Mouse (Mus musculus) heart, embryonic 11.5 days (tissue): Measurements from ENCODE around the gene Mindy4b-ps. TPM values are rescaled to one million over a fixed set of nuclear protein-coding genes. Genes with fewer than 3 reads are reported as not detected.

Experiments used
- ATAC-seq: fragments of 200-750 bp; cut with Nextera tagmentation; replicated peaks from 2 replicates; pipeline ENCODE4 v1.8.0; 2017; ENCODE audit warnings: moderate library complexity; ENCODE audit not compliant: insufficient number of reproducible peaks, low FRiP score, low TSS enrichment
- H3K27ac ChIP-seq: fragments of 300-500 bp; sonication (generic); 2 replicates; pipeline ENCODE4 v1.5.1; 2014; ENCODE audit warnings: mild to moderate bottlenecking, low read depth, low read length
- H3K27me3 ChIP-seq: fragments of 300-500 bp; sonication (generic); 2 replicates; pipeline ENCODE4 v1.6.1; 2014; ENCODE audit warnings: mild to moderate bottlenecking, low read length, mixed read lengths; ENCODE audit not compliant: control insufficient read depth, insufficient read depth
- H3K36me3 ChIP-seq: fragments of 300-500 bp; sonication (generic); 2 replicates; pipeline ENCODE4 v1.6.1; 2014; ENCODE audit warnings: mild to moderate bottlenecking, low read length, moderate library complexity, mixed read lengths; ENCODE audit not compliant: control insufficient read depth, insufficient read depth
- H3K4me1 ChIP-seq: fragments of 300-500 bp; sonication (generic); 2 replicates; pipeline ENCODE4 v1.6.1; 2014; ENCODE audit warnings: low read length; ENCODE audit not compliant: control insufficient read depth, insufficient read depth
- H3K4me2 ChIP-seq: fragments of 300-500 bp; sonication (generic); 2 replicates; pipeline ENCODE4 v1.6.1; 2014; ENCODE audit warnings: mild to moderate bottlenecking, moderate library complexity
- H3K4me3 ChIP-seq: fragments of 300-500 bp; sonication (generic); 2 replicates; pipeline ENCODE4 v1.5.1; 2014; ENCODE audit warnings: low read depth, low read length
- H3K9ac ChIP-seq: fragments of 300-500 bp; sonication (generic); 2 replicates; pipeline ENCODE4 v1.6.1; 2014; ENCODE audit warnings: mild to moderate bottlenecking, low read depth, low read length, moderate library complexity
- H3K9me3 ChIP-seq: fragments of 300-500 bp; sonication (generic); replicated peaks from 2 replicates; pipeline ENCODE4 v1.6.1; 2016; ENCODE audit warnings: low read length; ENCODE audit not compliant: control insufficient read depth
- WGBS: fragments of 180-500 bp; shearing (Covaris S2); extraction: QIAGEN DNeasy Blood & Tissue Kit; methylation state at CpG from one replicate; pipeline ENCODE4 v1.1.7; 2014; ENCODE audit not compliant: insufficient replicate concordance; 5-methylcytosine and 5-hydroxymethylcytosine counted together
- polyA plus RNA-seq: library from polyadenylated mRNA; unstranded; fragments of >200 nt; fragmentation: Nextera tagmentation; extraction: Ambion mirVana; gene quantifications from 2 replicates; pipeline ENCODE4 v1.2.1, GENCODE M21; 2014

Mindy4b-ps gene
- polyA plus RNA-seq, 1 experiment from 2014 or later, result not detected

GRCm38 (mm10) chr3:58756429-58756828 is 65.7 kb downstream of the Mindy4b-ps start:
- no peaks in the 10 kb centered on the region for H3K9me3 ChIP-seq
- no peak overlapping the region for H3K9ac ChIP-seq
- H3K4me3 ChIP-seq, result no peak overlapping the region
- no peak for ATAC-seq
- no peaks in the 10 kb centered on the region for H3K36me3 ChIP-seq
- H3K4me1 ChIP-seq, result no peaks in the 10 kb centered on the region
- no peak overlapping the region for H3K27ac ChIP-seq
- H3K4me2 ChIP-seq, result no peak overlapping the region
- no peaks in the 10 kb centered on the region for H3K27me3 ChIP-seq
- 59% methylated on average over 1 of the region's 1 CpGs for WGBS

- Histone ChIP-seq H3K4me1 (no peaks in the 10 kb centered on the region), H3K9ac (no peak overlapping the region), H3K36me3 (no peaks in the 10 kb centered on the region), H3K27ac (no peak overlapping the region), H3K9me3 (no peaks in the 10 kb centered on the region), H3K27me3 (no peaks in the 10 kb centered on the region), H3K4me2 (no peak overlapping the region), H3K4me3 (no peak overlapping the region)
- 55% methylated on average over 1 of the region's 1 CpGs for WGBS
- ATAC-seq, result no peak
Observed at GRCm38 (mm10) chr3:58755769-58756168, 66.3 kb downstream of the Mindy4b-ps start.

- Histone ChIP-seq H3K36me3 (no peaks in the 10 kb centered on the region), H3K27me3 (no peaks in the 10 kb centered on the region), H3K9me3 (no peaks in the 10 kb centered on the region), H3K4me2 (no peak overlapping the region), H3K27ac (no peak overlapping the region), H3K4me3 (no peak overlapping the region), H3K9ac (no peak overlapping the region), H3K4me1 (no peaks in the 10 kb centered on the region)
- 72% methylated on average over 3 of the region's 3 CpGs for WGBS
- no peak for ATAC-seq
Observed at GRCm38 (mm10) chr3:58754361-58754760, 67.8 kb downstream of the Mindy4b-ps start.

- Histone ChIP-seq H3K9ac (no peak overlapping the region), H3K4me3 (no peak overlapping the region), H3K4me2 (no peak overlapping the region), H3K36me3 (no peaks in the 10 kb centered on the region), H3K27ac (no peak overlapping the region), H3K27me3 (no peaks in the 10 kb centered on the region), H3K4me1 (no peaks in the 10 kb centered on the region), H3K9me3 (no peaks in the 10 kb centered on the region)
- 71% methylated on average over 8 of the region's 8 CpGs for WGBS
- no peak for ATAC-seq
Observed at GRCm38 (mm10) chr3:58751818-58752620, 70.1 kb downstream of the Mindy4b-ps start.

- no peaks in the 10 kb centered on the region for H3K27me3 ChIP-seq
- H3K9me3 ChIP-seq, result no peaks in the 10 kb centered on the region
- H3K4me3 ChIP-seq, result no peak overlapping the region
- no peak overlapping the region for H3K9ac ChIP-seq
- no peaks in the 10 kb centered on the region for H3K36me3 ChIP-seq
- ATAC-seq, result no peak
- H3K27ac ChIP-seq, result no peak overlapping the region
- no peaks in the 10 kb centered on the region for H3K4me1 ChIP-seq
- H3K4me2 ChIP-seq, result no peak overlapping the region
Observed at GRCm38 (mm10) chr3:58748724-58749123, 73.4 kb downstream of the Mindy4b-ps start.

- Histone ChIP-seq H3K9me3 (no peaks in the 10 kb centered on the region), H3K36me3 (no peaks in the 10 kb centered on the region), H3K4me2 (no peak overlapping the region), H3K4me1 (no peaks in the 10 kb centered on the region), H3K27me3 (no peaks in the 10 kb centered on the region), H3K27ac (no peak overlapping the region), H3K4me3 (no peak overlapping the region), H3K9ac (no peak overlapping the region)
- no peak for ATAC-seq
- 83% methylated on average over 1 of the region's 1 CpGs for WGBS
Observed at GRCm38 (mm10) chr3:58747924-58748323, 74.2 kb downstream of the Mindy4b-ps start.

- Histone ChIP-seq H3K9me3 (no peaks in the 10 kb centered on the region), H3K27ac (no peak overlapping the region), H3K4me1 (no peaks in the 10 kb centered on the region), H3K4me2 (no peak overlapping the region), H3K27me3 (no peaks in the 10 kb centered on the region), H3K9ac (no peak overlapping the region), H3K36me3 (no peaks in the 10 kb centered on the region), H3K4me3 (no peak overlapping the region)
- no peak for ATAC-seq
- WGBS, result 31% methylated on average over 2 of the region's 2 CpGs
Observed at GRCm38 (mm10) chr3:58739536-58739935, 82.6 kb downstream of the Mindy4b-ps start.

Other genes starting within 250 kb of the Mindy4b-ps start
- 25.3 and 27.1 TPM in 2 replicates for gene Selenot, start 245.7 kb downstream of the Mindy4b-ps start, polyA plus RNA-seq
- gene Erich6, start 185.1 kb downstream of the Mindy4b-ps start, polyA plus RNA-seq, result 0.09 and 0.13 TPM in 2 replicates
- 5.4 TPM in 2 replicates for gene Siah2, start 129.9 kb downstream of the Mindy4b-ps start, polyA plus RNA-seq
- gene Clrn1, start 63.0 kb upstream of the Mindy4b-ps start, polyA plus RNA-seq, result 0.09 TPM in 1 of 2 replicates, not detected in the other
- gene Med12l, start 183.5 kb upstream of the Mindy4b-ps start, polyA plus RNA-seq, result 5.5 and 6.2 TPM in 2 replicates